Mouse (Mus musculus) lung, embryonic 14.5 days (tissue): ENCODE results near the gene Olfr47. TPM values are rescaled to one million over a fixed set of nuclear protein-coding genes. Genes with fewer than 3 reads are reported as not detected.
"Not testable (repeated sequence)": the region's sequence is repeated elsewhere in the genome, so short reads cannot be mapped to it uniquely, and the experiment has no call there.

Source experiments
- ATAC-seq: fragments of 200-750 bp; cut with Nextera tagmentation; 2 replicates; pipeline ENCODE4 v1.8.0; 2017; ENCODE audit warnings: mild to moderate bottlenecking, moderate TSS enrichment, moderate library complexity; ENCODE audit not compliant: insufficient read depth
- DNase-seq: peaks from one replicate; pipeline ENCODE4 v3.0.0-alpha.2; 2015
- H3K27ac ChIP-seq: fragments of 300-500 bp; sonication (generic); 2 replicates; pipeline ENCODE4 v1.5.1; 2014; ENCODE audit warnings: low read depth, mild to moderate bottlenecking, moderate library complexity
- H3K27me3 ChIP-seq: fragments of 300-500 bp; sonication (generic); 2 replicates; pipeline ENCODE4 v1.6.1; 2014; ENCODE audit warnings: low read length, control low read depth; ENCODE audit not compliant: insufficient read depth
- H3K36me3 ChIP-seq: fragments of 300-500 bp; sonication (generic); 2 replicates; pipeline ENCODE4 v1.6.1; 2014; ENCODE audit warnings: control low read depth; ENCODE audit not compliant: insufficient read depth
- H3K4me1 ChIP-seq: fragments of 300-500 bp; sonication (generic); 2 replicates; pipeline ENCODE4 v1.6.1; 2014; ENCODE audit warnings: antibody characterized with exemption, control low read depth; ENCODE audit not compliant: insufficient read depth
- H3K4me2 ChIP-seq: fragments of 300-500 bp; sonication (generic); 2 replicates; pipeline ENCODE4 v1.6.1; 2014; ENCODE audit warnings: mild to moderate bottlenecking
- H3K4me3 ChIP-seq: fragments of 300-500 bp; sonication (generic); 2 replicates; pipeline ENCODE4 v1.5.1; 2014; ENCODE audit warnings: low read depth, low read length
- H3K9ac ChIP-seq: fragments of 300-500 bp; sonication (generic); 2 replicates; pipeline ENCODE4 v1.6.1; 2014
- H3K9me3 ChIP-seq: fragments of 300-500 bp; sonication (generic); 2 replicates; pipeline ENCODE4 v1.6.1; 2016; ENCODE audit warnings: low read depth, low read length, control low read depth
- CTCF ChIP-seq: IDR thresholded peaks from 2 replicates; pipeline ENCODE4 v1.5.1; 2016; ENCODE audit warnings: antibody characterized with exemption, low read depth
- WGBS: fragments of 180-500 bp; shearing (Covaris S2); extraction: QIAGEN DNeasy Blood & Tissue Kit; methylation state at CpG from one replicate; pipeline ENCODE4 v1.1.7; 2014; 5-methylcytosine and 5-hydroxymethylcytosine counted together
- polyA plus RNA-seq: library from polyadenylated mRNA; unstranded; fragments of >200 nt; fragmentation: Nextera tagmentation; extraction: Ambion mirVana; gene quantifications from 2 replicates; pipeline ENCODE4 v1.2.1, GENCODE M21; 2014

The Olfr47 gene
- not detected in 2 replicates for polyA plus RNA-seq

- not testable (repeated sequence) for H3K4me2 ChIP-seq, H3K27ac ChIP-seq, H3K4me3 ChIP-seq, DNase-seq, H3K9ac ChIP-seq, H3K27me3 ChIP-seq, ATAC-seq, H3K4me1 ChIP-seq, H3K9me3 ChIP-seq, H3K36me3 ChIP-seq
- 85% methylated on average over 1 of the region's 1 CpGs for WGBS
Measured at GRCm38 (mm10) chr6:43231255-43231654, at the start of gene Olfr47. TSS of gene Olfr47 (plus strand) at chr6:43231529.

GRCm38 (mm10) chr6:43190986-43191385 is 40.3 kb upstream of the Olfr47 start:
- Histone ChIP-seq H3K36me3 (no peaks in the 10 kb centered on the region), H3K9ac (no peak overlapping the region), H3K4me2 (no peak overlapping the region), H3K27me3 (no peaks in the 10 kb centered on the region), H3K27ac (peak overlapping the region; percentile 65), H3K9me3 (no peaks in the 10 kb centered on the region), H3K4me1 (no peaks in the 10 kb centered on the region), H3K4me3 (no peak overlapping the region)
- TF ChIP-seq CTCF, result no peak
- ATAC-seq, result peak; percentile 70; the same call in 1 of the 2 replicates
- 24% methylated on average over 3 of the region's 3 CpGs for WGBS
- DNase-seq, result peak; percentile 78

GRCm38 (mm10) chr6:43196781-43197180 is 34.5 kb upstream of the Olfr47 start, which contains the start of gene Olfr435:
TSS of gene Olfr435 (plus strand) at chr6:43197146.
- peak; percentile 19 for DNase-seq
- TF ChIP-seq CTCF, result no peak
- H3K9ac ChIP-seq, result no peak within 1 kb of the TSS
- H3K27ac ChIP-seq, result no peak within 1 kb of the TSS
- H3K4me2 ChIP-seq, result no peak within 1 kb of the TSS
- no peak within 1 kb of the TSS for H3K4me3 ChIP-seq
- no peaks in the 10 kb centered on the region for H3K36me3 ChIP-seq
- no peaks in the 10 kb centered on the region for H3K27me3 ChIP-seq
- H3K9me3 ChIP-seq, result no peaks in the 10 kb centered on the region
- no peak for ATAC-seq
- H3K4me1 ChIP-seq, result no peaks in the 10 kb centered on the region

- Histone ChIP-seq H3K9ac (no peak overlapping the region), H3K4me3 (no peak overlapping the region), H3K27ac (no peak overlapping the region), H3K9me3 (no peaks in the 10 kb centered on the region), H3K4me2 (no peak overlapping the region), H3K36me3 (no peaks in the 10 kb centered on the region), H3K27me3 (no peaks in the 10 kb centered on the region), H3K4me1 (no peaks in the 10 kb centered on the region)
- DNase-seq (peak; percentile 64), ATAC-seq (peak; percentile 79)
- TF ChIP-seq CTCF, result no peak
- 25% methylated on average over 3 of the region's 3 CpGs for WGBS
Measured at GRCm38 (mm10) chr6:43198094-43198493, 33.2 kb upstream of the Olfr47 start.

GRCm38 (mm10) chr6:43202786-43203185 is 28.5 kb upstream of the Olfr47 start:
- no peak for DNase-seq
- no peaks in the 10 kb centered on the region for H3K9me3 ChIP-seq
- H3K27me3 ChIP-seq, result no peaks in the 10 kb centered on the region
- TF ChIP-seq CTCF, result no peak
- H3K36me3 ChIP-seq, result no peaks in the 10 kb centered on the region
- no peak overlapping the region for H3K9ac ChIP-seq
- no peak overlapping the region for H3K4me3 ChIP-seq
- H3K4me1 ChIP-seq, result no peaks in the 10 kb centered on the region
- no peak for ATAC-seq
- H3K4me2 ChIP-seq, result no peak overlapping the region
- no peak overlapping the region for H3K27ac ChIP-seq

GRCm38 (mm10) chr6:43205355-43205754 is 26.0 kb upstream of the Olfr47 start:
- H3K27ac ChIP-seq, result no peak overlapping the region
- H3K9me3 ChIP-seq, result no peaks in the 10 kb centered on the region
- no peaks in the 10 kb centered on the region for H3K36me3 ChIP-seq
- no peak for ATAC-seq
- no peak for TF ChIP-seq CTCF
- H3K4me3 ChIP-seq, result no peak overlapping the region
- no peak overlapping the region for H3K9ac ChIP-seq
- no peaks in the 10 kb centered on the region for H3K4me1 ChIP-seq
- DNase-seq, result no peak
- 51% methylated on average over 2 of the region's 2 CpGs for WGBS
- no peak overlapping the region for H3K4me2 ChIP-seq
- no peaks in the 10 kb centered on the region for H3K27me3 ChIP-seq

- not testable (repeated sequence) for H3K9me3 ChIP-seq, H3K27me3 ChIP-seq, ATAC-seq, H3K4me2 ChIP-seq, DNase-seq, H3K9ac ChIP-seq, H3K4me1 ChIP-seq, H3K36me3 ChIP-seq, H3K4me3 ChIP-seq, H3K27ac ChIP-seq
Measured at GRCm38 (mm10) chr6:43212873-43213272, 18.5 kb upstream of the Olfr47 start, which contains the start of gene Olfr434. TSS of gene Olfr434 (plus strand) at chr6:43213021.

- H3K36me3 ChIP-seq, result no peaks in the 10 kb centered on the region
- H3K27me3 ChIP-seq, result no peaks in the 10 kb centered on the region
- no peak overlapping the region for H3K9ac ChIP-seq
- H3K27ac ChIP-seq, result no peak overlapping the region
- ATAC-seq (no peak), DNase-seq (peak; percentile 67)
- TF ChIP-seq CTCF, result peak; percentile 50
- H3K4me3 ChIP-seq, result no peak overlapping the region
- no peaks in the 10 kb centered on the region for H3K4me1 ChIP-seq
- no peak overlapping the region for H3K4me2 ChIP-seq
- no peaks in the 10 kb centered on the region for H3K9me3 ChIP-seq
- 14% methylated on average over 4 of the region's 4 CpGs for WGBS
Measured at GRCm38 (mm10) chr6:43242061-43242460, 10.7 kb downstream of the Olfr47 start.
